Mouse (Mus musculus) stomach, embryonic 16.5 days (tissue): ENCODE measurements at regions not wholly inside any gene's neighbourhood (a gene's known extent, or its start where the extent isn't known, plus 50 kb on each side); places are given as distances from the start of the nearest gene placed in this dataset.

Source experiments
- ATAC-seq: fragments of 200-750 bp; cut with Nextera tagmentation; 2 replicates; pipeline ENCODE4 v1.8.0; 2017; ENCODE audit warnings: moderate number of reproducible peaks, moderate TSS enrichment; ENCODE audit not compliant: insufficient read depth, low FRiP score
- H3K27ac ChIP-seq: fragments of 300-500 bp; sonication (generic); 2 replicates; pipeline ENCODE4 v1.5.1; 2014; ENCODE audit warnings: low read length
- H3K27me3 ChIP-seq: fragments of 300-500 bp; sonication (generic); 2 replicates; pipeline ENCODE4 v1.6.1; 2014; ENCODE audit warnings: low read length, control low read depth, mixed read lengths; ENCODE audit not compliant: control insufficient read depth, insufficient read depth
- H3K36me3 ChIP-seq: fragments of 300-500 bp; sonication (generic); 2 replicates; pipeline ENCODE4 v1.6.1; 2014; ENCODE audit warnings: low read length; ENCODE audit not compliant: control insufficient read depth, insufficient read depth
- H3K4me1 ChIP-seq: fragments of 300-500 bp; sonication (generic); 2 replicates; pipeline ENCODE4 v1.6.1; 2014; ENCODE audit warnings: low read length, control low read depth, mixed read lengths; ENCODE audit not compliant: control insufficient read depth, insufficient read depth
- H3K4me2 ChIP-seq: fragments of 300-500 bp; sonication (generic); 2 replicates; pipeline ENCODE4 v1.6.1; 2014; ENCODE audit warnings: low read depth, low read length, mixed read lengths
- H3K4me3 ChIP-seq: fragments of 300-500 bp; sonication (generic); replicated peaks from 2 replicates; pipeline ENCODE4 v1.5.1; 2014; ENCODE audit warnings: mild to moderate bottlenecking, low read length
- H3K9ac ChIP-seq: fragments of 300-500 bp; sonication (generic); 2 replicates; pipeline ENCODE4 v1.6.1; 2014; ENCODE audit warnings: low read length
- H3K9me3 ChIP-seq: fragments of 300-500 bp; sonication (generic); replicated peaks from 2 replicates; pipeline ENCODE4 v1.6.1; 2016; ENCODE audit warnings: low read length, control low read depth; ENCODE audit not compliant: control insufficient read depth
- WGBS: fragments of 180-500 bp; shearing (Covaris S2); extraction: QIAGEN DNeasy Blood & Tissue Kit; methylation state at CpG from one replicate; pipeline ENCODE4 v1.1.7; 2014; 5-methylcytosine and 5-hydroxymethylcytosine counted together

- Histone ChIP-seq H3K36me3 (no peaks in the 10 kb centered on the region), H3K4me1 (no peaks in the 10 kb centered on the region), H3K27ac (no peak overlapping the region), H3K9ac (no peak overlapping the region), H3K4me3 (no peak overlapping the region), H3K9me3 (no peaks in the 10 kb centered on the region), H3K4me2 (no peak overlapping the region), H3K27me3 (no peaks in the 10 kb centered on the region)
- WGBS = 71% methylated on average over 2 of the region's 2 CpGs
- no peak for ATAC-seq
These were observed 59.6 kb downstream of the Npy1r start for GRCm38 (mm10) chr8:66756639-66757038.

DNA sequence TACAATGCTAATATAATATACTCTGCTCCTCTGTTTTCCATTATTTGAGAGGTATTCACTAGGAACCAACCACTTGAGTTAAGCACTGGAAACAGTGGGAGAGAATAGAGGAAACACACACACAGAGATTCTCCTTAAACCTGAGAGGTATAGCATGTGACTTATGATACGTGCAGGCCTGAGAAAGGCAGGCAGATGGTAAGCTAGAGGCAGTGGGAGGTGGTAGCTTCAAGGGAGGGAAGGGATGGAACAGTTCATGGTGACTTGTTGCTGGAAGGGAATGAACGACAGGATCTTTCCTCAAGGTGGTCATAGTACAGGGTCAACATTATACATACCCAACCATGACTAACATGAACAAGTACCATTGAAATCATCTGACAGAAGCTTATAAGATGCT is 60.8 kb downstream of the Npy1r start:
- Histone ChIP-seq H3K4me3 (no peak overlapping the region), H3K9me3 (no peaks in the 10 kb centered on the region), H3K4me2 (no peak overlapping the region), H3K27ac (no peak overlapping the region), H3K36me3 (no peaks in the 10 kb centered on the region), H3K4me1 (no peaks in the 10 kb centered on the region), H3K27me3 (no peaks in the 10 kb centered on the region), H3K9ac (no peak overlapping the region)
- no peak for ATAC-seq
- WGBS = 76% methylated on average over 2 of the region's 2 CpGs

- H3K27me3 ChIP-seq = no peaks in the 10 kb centered on the region
- H3K9ac ChIP-seq = no peak overlapping the region
- no peaks in the 10 kb centered on the region for H3K4me1 ChIP-seq
- H3K36me3 ChIP-seq = no peaks in the 10 kb centered on the region
- H3K4me3 ChIP-seq = no peak overlapping the region
- no peaks in the 10 kb centered on the region for H3K9me3 ChIP-seq
- ATAC-seq = no peak
- H3K27ac ChIP-seq = no peak overlapping the region
- no peak overlapping the region for H3K4me2 ChIP-seq
- WGBS = 92% methylated on average over 2 of the region's 2 CpGs
These were observed 61.5 kb downstream of the Npy1r start for GRCm38 (mm10) chr8:66758519-66758918.

- no peak overlapping the region for H3K4me3 ChIP-seq
- no peak overlapping the region for H3K4me2 ChIP-seq
- H3K9me3 ChIP-seq = no peaks in the 10 kb centered on the region
- ATAC-seq = no peak
- H3K36me3 ChIP-seq = no peaks in the 10 kb centered on the region
- no peaks in the 10 kb centered on the region for H3K4me1 ChIP-seq
- H3K9ac ChIP-seq = no peak overlapping the region
- H3K27me3 ChIP-seq = no peaks in the 10 kb centered on the region
- no peak overlapping the region for H3K27ac ChIP-seq
These were observed 62.7 kb downstream of the Npy1r start for GRCm38 (mm10) chr8:66759716-66760115.

GRCm38 (mm10) chr8:66760958-66761583 is 64.1 kb downstream of the Npy1r start:
- no peaks in the 10 kb centered on the region for H3K36me3 ChIP-seq
- no peaks in the 10 kb centered on the region for H3K9me3 ChIP-seq
- H3K4me2 ChIP-seq = no peak overlapping the region
- no peak overlapping the region for H3K27ac ChIP-seq
- H3K4me1 ChIP-seq = no peaks in the 10 kb centered on the region
- H3K4me3 ChIP-seq = no peak overlapping the region
- WGBS = 68% methylated on average over 3 of the region's 3 CpGs
- no peak overlapping the region for H3K9ac ChIP-seq
- no peaks in the 10 kb centered on the region for H3K27me3 ChIP-seq
- ATAC-seq = no peak

DNA sequence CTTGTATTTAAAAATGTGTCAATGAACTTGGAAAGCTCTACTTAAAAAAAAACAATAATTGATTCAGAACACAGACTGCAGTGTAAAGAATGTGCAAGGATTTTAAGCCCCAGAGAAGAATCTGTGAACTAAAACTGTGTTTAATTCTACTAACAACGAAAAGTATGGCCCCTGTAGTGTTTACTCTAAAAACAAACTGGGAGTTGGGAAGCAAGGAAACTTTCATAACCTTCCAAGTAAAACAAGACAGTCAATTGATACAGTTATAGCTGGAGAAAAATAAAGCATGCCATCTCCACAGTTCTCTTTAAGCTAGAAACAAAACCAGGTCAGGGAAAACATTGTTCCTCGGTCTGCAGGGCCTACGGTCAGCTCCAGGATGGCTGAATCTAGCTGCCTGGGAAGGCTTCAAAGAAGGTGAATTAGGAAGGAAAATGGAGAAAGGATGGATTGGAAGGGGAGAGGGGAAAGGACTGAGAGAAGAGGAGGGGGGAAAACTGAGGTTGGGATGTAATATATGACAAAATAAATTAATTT is 68.1 kb downstream of the Npy1r start:
- no peaks in the 10 kb centered on the region for H3K36me3 ChIP-seq
- H3K9me3 ChIP-seq = no peaks in the 10 kb centered on the region
- no peak overlapping the region for H3K27ac ChIP-seq
- H3K4me3 ChIP-seq = no peak overlapping the region
- ATAC-seq = no peak
- no peak overlapping the region for H3K9ac ChIP-seq
- 52% methylated on average over 3 of the region's 3 CpGs for WGBS
- H3K4me1 ChIP-seq = no peaks in the 10 kb centered on the region
- no peak overlapping the region for H3K4me2 ChIP-seq
- H3K27me3 ChIP-seq = no peaks in the 10 kb centered on the region

DNA sequence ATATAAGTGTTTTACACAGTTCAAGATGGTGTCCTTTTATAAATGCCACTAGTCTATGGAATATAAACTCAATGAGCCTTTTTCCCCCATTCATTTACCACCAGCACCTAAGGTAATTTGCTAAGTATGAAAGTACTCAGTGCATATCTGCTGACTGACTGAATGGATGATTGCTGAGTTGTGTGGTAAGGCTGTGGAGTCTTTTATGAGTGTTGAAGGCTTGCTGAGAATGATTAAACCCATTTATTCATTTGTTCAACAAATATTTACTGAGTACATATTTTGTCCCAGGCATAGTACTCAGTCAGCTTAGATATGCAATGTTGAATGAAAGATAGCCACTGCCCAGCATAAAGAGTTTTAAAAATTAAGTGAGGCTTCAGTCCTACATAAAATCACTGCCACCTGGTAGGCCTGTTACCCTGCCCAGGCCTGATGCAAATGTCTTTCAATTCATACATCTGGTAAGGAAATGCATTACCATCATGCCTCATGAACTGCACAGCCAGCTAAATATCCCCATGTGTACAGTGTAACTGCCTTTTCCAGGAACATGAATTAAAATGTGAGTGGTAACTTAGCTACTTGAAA is 71.5 kb downstream of the Npy1r start:
- ATAC-seq = peak; percentile 72; the same call in 1 of the 2 replicates

GRCm38 (mm10) chr8:66771111-66771510 is 74.1 kb downstream of the Npy1r start:
- Histone ChIP-seq H3K4me1 (no peaks in the 10 kb centered on the region), H3K4me2 (no peak overlapping the region), H3K9me3 (no peaks in the 10 kb centered on the region), H3K36me3 (no peaks in the 10 kb centered on the region), H3K9ac (no peak overlapping the region), H3K27ac (no peak overlapping the region), H3K4me3 (no peak overlapping the region), H3K27me3 (no peaks in the 10 kb centered on the region)
- no peak for ATAC-seq
- WGBS = 74% methylated on average over 4 of the region's 4 CpGs

More for the DNA sequence above, 71.5 kb downstream of the Npy1r start:
- Histone ChIP-seq H3K36me3 (no peaks in the 10 kb centered on the region), H3K9me3 (no peaks in the 10 kb centered on the region), H3K4me3 (no peak overlapping the region), H3K4me1 (no peaks in the 10 kb centered on the region), H3K27ac (no peak overlapping the region), H3K4me2 (no peak overlapping the region), H3K27me3 (no peaks in the 10 kb centered on the region), H3K9ac (no peak overlapping the region)

DNA sequence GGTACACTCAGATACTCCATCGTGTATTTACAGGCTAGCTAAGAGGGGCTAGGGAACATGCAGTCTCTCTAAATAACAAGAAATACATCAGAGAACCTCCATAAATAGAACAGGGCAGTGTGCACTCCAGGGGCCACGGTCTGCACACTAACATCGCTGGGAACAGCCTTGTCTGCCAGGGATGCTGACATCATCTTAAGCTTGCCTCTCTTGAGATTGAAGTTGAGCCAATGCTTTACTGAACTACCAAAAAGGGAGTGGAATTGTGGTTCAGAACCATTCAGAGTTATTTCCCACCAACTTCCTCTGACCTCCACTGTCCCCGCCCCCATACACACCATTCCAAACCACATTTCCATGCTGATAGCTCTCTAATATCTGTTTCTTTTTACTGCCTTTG is 75.7 kb downstream of the Npy1r start:
- no peaks in the 10 kb centered on the region for H3K9me3 ChIP-seq
- H3K4me3 ChIP-seq = no peak overlapping the region
- H3K27ac ChIP-seq = no peak overlapping the region
- no peak overlapping the region for H3K9ac ChIP-seq
- peak; percentile 44; the same call in 1 of the 2 replicates for ATAC-seq
- no peaks in the 10 kb centered on the region for H3K36me3 ChIP-seq
- no peak overlapping the region for H3K4me2 ChIP-seq
- no peaks in the 10 kb centered on the region for H3K4me1 ChIP-seq
- H3K27me3 ChIP-seq = no peaks in the 10 kb centered on the region
- WGBS = 63% methylated on average over 4 of the region's 4 CpGs
